Mouse (Mus musculus) spleen, adult 2 months (tissue): ENCODE measurements around the gene Prr7. TPM values are rescaled to one million over a fixed set of nuclear protein-coding genes. Genes with fewer than 3 reads are reported as not detected.
A peak's percentile ranks its signal among the peaks of the same experiment; 100 is the strongest.

Source experiments
- DNase-seq, 2 experiments: peaks; one replicate each; pipeline versions ENCODE4 v3.0.0 to v3.0.0-alpha.2; 2012 to 2021; ENCODE audit warnings: low spot score in 2 of 2, low read depth in 1 of 2
- H3K27ac ChIP-seq: fragments of 200-500 bp; 2 replicates; pipeline ENCODE4 v1.5.1; 2012; ENCODE audit warnings: low read length, inconsistent platforms; ENCODE audit not compliant: insufficient read depth
- H3K27me3 ChIP-seq: fragments of 200-500 bp; 2 replicates; pipeline ENCODE4 v1.6.1; 2012; ENCODE audit warnings: mild to moderate bottlenecking, moderate library complexity, low read length, inconsistent platforms; ENCODE audit not compliant: control insufficient read depth, insufficient read depth
- H3K36me3 ChIP-seq: fragments of 200-500 bp; 2 replicates; pipeline ENCODE4 v1.6.1; 2012; ENCODE audit warnings: mild to moderate bottlenecking, low read length, inconsistent platforms; ENCODE audit not compliant: control insufficient read depth, insufficient read depth
- H3K4me1 ChIP-seq: fragments of 200-500 bp; 2 replicates; pipeline ENCODE4 v1.6.1; 2011; ENCODE audit warnings: inconsistent platforms; ENCODE audit not compliant: control insufficient read depth, insufficient read depth, insufficient read length
- H3K4me3 ChIP-seq: fragments of 200-500 bp; 2 replicates; pipeline ENCODE4 v1.5.1; 2011; ENCODE audit warnings: mild to moderate bottlenecking, inconsistent platforms; ENCODE audit not compliant: insufficient read depth, insufficient read length; ENCODE audit errors: extremely low read depth
- CTCF ChIP-seq: fragments of 200-500 bp; IDR thresholded peaks from 2 replicates; pipeline ENCODE4 v1.5.1; 2011; ENCODE audit warnings: mild to moderate bottlenecking, inconsistent platforms; ENCODE audit not compliant: insufficient read depth, insufficient read length, insufficient replicate concordance; ENCODE audit errors: extremely low read depth
- POLR2A ChIP-seq: fragments of 200-500 bp; IDR thresholded peaks from 2 replicates; pipeline ENCODE4 v1.6.1; 2011; ENCODE audit warnings: low read depth, low read length, inconsistent platforms
- WGBS: fragments of 180-500 bp; shearing (Covaris S2); methylation state at CpG from one replicate; pipeline ENCODE4 v1.1.7; 2018; 5-methylcytosine and 5-hydroxymethylcytosine counted together
- polyA plus RNA-seq: library from polyadenylated mRNA; depleted of rRNA; stranded (reverse); fragments of >200 nt; gene quantifications from 2 replicates; pipeline ENCODE4 v1.2.3, GENCODE M21; 2012

Gene Prr7
- polyA plus RNA-seq, 1 experiment, result 16.2 TPM

GRCm38 (mm10) chr13:55463399-55464026 lies 554 bp upstream of the Prr7 start:
- peak in 1 of 2 experiments; percentile 47 for DNase-seq
- peak overlapping the region; percentile 63; the same call in 1 of the 2 replicates for H3K4me3 ChIP-seq
- H3K36me3 ChIP-seq, result peaks cover 25% of the 10 kb centered on the region
- no peaks in the 10 kb centered on the region for H3K27me3 ChIP-seq
- WGBS, result 19% methylated on average over 14 of the region's 14 CpGs
- peaks cover 23% of the 10 kb centered on the region for H3K4me1 ChIP-seq
- H3K27ac ChIP-seq, result peak overlapping the region; percentile 66
- no peak for TF ChIP-seq POLR2A
- TF ChIP-seq CTCF, result no peak

GRCm38 (mm10) chr13:55465184-55465583 lies 1.1 kb downstream of the Prr7 start:
- Histone ChIP-seq H3K4me1 (peaks cover 23% of the 10 kb centered on the region), H3K27ac (no peak overlapping the region), H3K4me3 (no peak overlapping the region), H3K27me3 (no peaks in the 10 kb centered on the region), H3K36me3 (peaks cover 8% of the 10 kb centered on the region)
- DNase-seq, result no peak
- 19% methylated on average over 3 of the region's 3 CpGs for WGBS
- no peak for TF ChIP-seq POLR2A
- no peak for TF ChIP-seq CTCF

- no peak overlapping the region for H3K4me3 ChIP-seq
- peaks cover 6% of the 10 kb centered on the region for H3K36me3 ChIP-seq
- 33% methylated on average over 5 of the region's 5 CpGs for WGBS
- no peak for TF ChIP-seq POLR2A
- TF ChIP-seq CTCF, result no peak
- H3K27ac ChIP-seq, result no peak overlapping the region
- peaks cover 24% of the 10 kb centered on the region for H3K4me1 ChIP-seq
- no peak for DNase-seq
- no peaks in the 10 kb centered on the region for H3K27me3 ChIP-seq
Measured at GRCm38 (mm10) chr13:55465830-55466440, 1.9 kb downstream of the Prr7 start.

GRCm38 (mm10) chr13:55468851-55469560 lies 4.9 kb downstream of the Prr7 start:
- H3K4me1 ChIP-seq, result peaks cover 35% of the 10 kb centered on the region
- WGBS, result 51% methylated on average over 13 of the region's 13 CpGs
- no peaks in the 10 kb centered on the region for H3K36me3 ChIP-seq
- no peaks in the 10 kb centered on the region; the same call in 1 of the 2 replicates for H3K27me3 ChIP-seq
- TF ChIP-seq POLR2A, result no peak
- TF ChIP-seq CTCF, result peak; percentile 31; the same call in 1 of the 2 replicates
- H3K27ac ChIP-seq, result no peak overlapping the region
- DNase-seq, result peak in 1 of 2 experiments; percentile 54
- no peak overlapping the region for H3K4me3 ChIP-seq

- H3K27me3 ChIP-seq, result no peaks in the 10 kb centered on the region; the same call in 1 of the 2 replicates
- H3K27ac ChIP-seq, result no peak overlapping the region
- peaks cover 32% of the 10 kb centered on the region for H3K4me1 ChIP-seq
- DNase-seq, result no peak
- H3K36me3 ChIP-seq, result no peaks in the 10 kb centered on the region
- TF ChIP-seq CTCF (no peak), POLR2A (no peak)
- no peak overlapping the region for H3K4me3 ChIP-seq
- 64% methylated on average over 9 of the region's 9 CpGs for WGBS
Measured at GRCm38 (mm10) chr13:55470372-55470771, 6.3 kb downstream of the Prr7 start.

GRCm38 (mm10) chr13:55471156-55471818 lies 7.2 kb downstream of the Prr7 start:
- Histone ChIP-seq H3K36me3 (no peaks in the 10 kb centered on the region), H3K27me3 (no peaks in the 10 kb centered on the region; the same call in 1 of the 2 replicates), H3K4me1 (peaks cover 28% of the 10 kb centered on the region), H3K4me3 (peak overlapping the region; percentile 63), H3K27ac (0 out of 2 replicates have a peak overlapping the region, but pooled peaks have one; percentile 3)
- peak; percentile 93 for TF ChIP-seq CTCF
- TF ChIP-seq POLR2A, result no peak
- under 1% methylated on average over 54 of the region's 54 CpGs for WGBS
- peak; percentile 78 to 82 for DNase-seq
